Mouse (Mus musculus) ES-E14 (cell line): ENCODE measurements around the gene D3Ertd254e. TPM values are rescaled to one million over a fixed set of nuclear protein-coding genes. Genes with fewer than 3 reads are reported as not detected.

Experiments
- DNase-seq: peaks from one replicate; pipeline ENCODE4 v3.0.0-alpha.2; 2013; ENCODE audit warnings: low read depth, low spot score
- H3K27ac ChIP-seq: 2 replicates; pipeline ENCODE4 v1.5.1; 2012; ENCODE audit warnings: low read depth, mild to moderate bottlenecking, low read length, moderate library complexity, mixed read lengths; ENCODE audit not compliant: poor library complexity, insufficient read depth, severe bottlenecking
- H3K36me3 ChIP-seq: 2 replicates; pipeline ENCODE4 v1.6.1; 2012; ENCODE audit warnings: mild to moderate bottlenecking, low read length, moderate library complexity, mixed read lengths; ENCODE audit not compliant: control insufficient read depth, poor library complexity, insufficient read depth, severe bottlenecking
- H3K4me1 ChIP-seq, 2 experiments: fragments of 150-350 bp in 1 of 2; sonication (generic) in 1 of 2; 2 replicates each; pipeline ENCODE4 v1.6.1; 2012; ENCODE audit warnings: low read length in 2 of 2, mild to moderate bottlenecking in 1 of 2, mixed read lengths in 1 of 2; ENCODE audit not compliant: control insufficient read depth in 2 of 2, insufficient read depth in 2 of 2, poor library complexity in 1 of 2
- H3K4me3 ChIP-seq, 2 experiments: fragments of 150-350 bp in 1 of 2; sonication (generic) in 1 of 2; 2 replicates each; pipeline ENCODE4 v1.5.1; 2012; ENCODE audit warnings: low read length in 2 of 2, low read depth in 1 of 2, mild to moderate bottlenecking in 1 of 2, mixed read lengths in 1 of 2; ENCODE audit not compliant: insufficient read depth in 1 of 2, poor library complexity in 1 of 2, severe bottlenecking in 1 of 2
- H3K9ac ChIP-seq: 2 replicates; pipeline ENCODE4 v1.6.1; 2012; ENCODE audit warnings: low read depth, mild to moderate bottlenecking, low read length, mixed read lengths; ENCODE audit not compliant: poor library complexity, insufficient read depth, severe bottlenecking
- H3K9me3 ChIP-seq: fragments of 150-350 bp; sonication (generic); 2 replicates; pipeline ENCODE4 v1.6.1; 2012; ENCODE audit warnings: low read depth, mild to moderate bottlenecking, low read length; ENCODE audit not compliant: control insufficient read depth, insufficient read depth
- CHD2 ChIP-seq: IDR thresholded peaks from 2 replicates; pipeline ENCODE4 v1.6.1; 2014; ENCODE audit warnings: mild to moderate bottlenecking, low read depth, low read length, inconsistent platforms
- HCFC1 ChIP-seq: IDR thresholded peaks from 2 replicates; pipeline ENCODE4 v1.6.1; 2012; ENCODE audit warnings: low read length, inconsistent platforms, borderline replicate concordance; ENCODE audit not compliant: insufficient read depth
- MAFK ChIP-seq: IDR thresholded peaks from 2 replicates; pipeline ENCODE4 v1.6.1; 2014; ENCODE audit warnings: mild to moderate bottlenecking, low read depth, low read length, inconsistent platforms; ENCODE audit not compliant: insufficient read depth
- ZC3H11A ChIP-seq: IDR thresholded peaks from 2 replicates; pipeline ENCODE4 v1.6.1; 2012; ENCODE audit warnings: low read depth, mild to moderate bottlenecking, inconsistent platforms, low read length, borderline replicate concordance
- ZNF384 ChIP-seq: IDR thresholded peaks from 2 replicates; pipeline ENCODE4 v1.6.1; 2012; ENCODE audit warnings: low read depth, low read length, inconsistent platforms
- in situ Hi-C, 2 experiments: fragments of 600-800 bp; cut with MboI; formaldehyde crosslinking; loops; one replicate each; pipeline ENCODE4 v1.15.1; 2025; ENCODE audit warnings: low sequenced_read_pairs in 2 of 2, inconsistent platforms in 1 of 2; ENCODE audit not compliant: unreplicated experiment in 2 of 2
- total RNA-seq: library from RNA; depleted of rRNA; stranded (reverse); fragments of 300-350 nt; gene quantifications from 2 replicates; pipeline ENCODE4 v1.2.3, GENCODE M21; 2012; rRNA removed

D3Ertd254e gene
- total RNA-seq, 1 experiment = 10.6 TPM

GRCm38 (mm10) chr3:36209776-36210555 is 59.1 kb downstream of the D3Ertd254e start:
- no peak overlapping the region for H3K27ac ChIP-seq
- no peak for DNase-seq
- no peaks in the 10 kb centered on the region for H3K9me3 ChIP-seq
- H3K4me1 ChIP-seq = no peaks in the 10 kb centered on the region
- no peak for TF ChIP-seq MAFK
- no peak for TF ChIP-seq ZC3H11A
- TF ChIP-seq ZNF384 = no peak
- TF ChIP-seq CHD2 = no peak
- TF ChIP-seq HCFC1 = no peak
- no peaks in the 10 kb centered on the region for H3K36me3 ChIP-seq
- no peak overlapping the region for H3K4me3 ChIP-seq
- H3K9ac ChIP-seq = no peak overlapping the region
- in situ Hi-C loops = loop anchor here in 1 of 2 experiments (10.0 kb wide), 1 partner anchor 235 kb away; no protein-coding TSS in a partner anchor

DNA sequence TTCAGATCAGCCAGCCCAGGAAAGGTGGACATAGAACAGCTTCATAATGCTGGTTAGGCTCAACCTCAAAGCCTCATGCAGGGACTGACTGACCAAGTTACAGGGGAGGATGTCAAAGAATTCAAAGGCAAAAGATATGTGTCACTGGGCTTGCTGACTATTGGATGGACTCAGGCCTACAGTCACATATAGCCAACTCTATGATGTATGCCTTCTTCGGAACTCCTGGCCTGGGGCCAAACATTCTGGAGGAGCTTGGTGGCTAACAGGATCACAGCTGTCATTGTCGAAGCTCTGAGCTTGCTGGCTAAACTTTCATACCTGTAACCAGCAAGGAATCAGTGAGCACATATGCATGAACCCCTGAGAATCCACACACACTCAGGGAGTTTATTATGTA is 60.1 kb downstream of the D3Ertd254e start:
- no peak for DNase-seq
- no peaks in the 10 kb centered on the region for H3K36me3 ChIP-seq
- H3K4me3 ChIP-seq = no peak overlapping the region
- H3K9me3 ChIP-seq = no peaks in the 10 kb centered on the region
- H3K9ac ChIP-seq = no peak overlapping the region
- H3K4me1 ChIP-seq = no peaks in the 10 kb centered on the region
- TF ChIP-seq HCFC1 (no peak), CHD2 (no peak), ZC3H11A (no peak), MAFK (no peak), ZNF384 (no peak)
- H3K27ac ChIP-seq = no peak overlapping the region
- in situ Hi-C loops = loop anchor here in 1 of 2 experiments (10.0 kb wide), 1 partner anchor 234 kb away; no protein-coding TSS in a partner anchor

DNA sequence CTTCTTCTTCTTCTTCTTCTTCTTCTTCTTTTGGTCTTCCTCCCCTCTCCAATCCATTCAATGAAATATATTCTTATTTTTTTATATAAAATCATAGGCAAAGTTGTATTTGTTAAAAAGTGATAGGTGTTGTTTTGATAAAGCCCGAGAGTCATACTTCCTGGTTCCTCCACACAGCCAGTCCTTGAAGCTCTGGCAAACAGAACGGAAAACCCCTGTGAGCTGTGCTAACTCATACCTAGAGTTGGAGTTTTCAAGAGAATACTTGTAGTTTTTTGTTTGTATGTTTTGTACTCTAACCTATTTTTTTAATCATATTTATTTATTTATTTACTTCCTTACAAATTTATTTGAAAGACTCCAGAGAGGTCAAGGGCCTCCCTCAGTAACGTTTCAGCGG is 61.9 kb downstream of the D3Ertd254e start:
- Histone ChIP-seq H3K4me3 (no peak overlapping the region), H3K4me1 (no peaks in the 10 kb centered on the region), H3K27ac (no peak overlapping the region), H3K9me3 (no peaks in the 10 kb centered on the region), H3K36me3 (no peaks in the 10 kb centered on the region), H3K9ac (no peak overlapping the region)
- no peak for TF ChIP-seq HCFC1
- no peak for TF ChIP-seq MAFK
- no peak for TF ChIP-seq CHD2
- DNase-seq = no peak
- in situ Hi-C loops = loop anchor here in 1 of 2 experiments (10.0 kb wide), 1 partner anchor 232 kb away; no protein-coding TSS in a partner anchor

Other genes starting within 250 kb of the D3Ertd254e start
- gene Dcun1d1, start 213.6 kb upstream of the D3Ertd254e start, total RNA-seq = 28.2 and 32.3 TPM in 2 replicates
- 16.6 and 20.3 TPM in 2 replicates for gene Mccc1, start 150.3 kb upstream of the D3Ertd254e start, total RNA-seq
- not detected in 2 replicates for gene Ccdc144b, start 97.5 kb upstream of the D3Ertd254e start, total RNA-seq
- gene Acad9, start 85.0 kb upstream of the D3Ertd254e start, total RNA-seq = 38.0 and 41.9 TPM in 2 replicates
- not detected in 2 replicates for gene Qrfpr, start 71.3 kb downstream of the D3Ertd254e start, total RNA-seq